Mouse (Mus musculus) forebrain, embryonic 15.5 days (tissue): ENCODE measurements around the gene Car6. TPM values are rescaled to one million over a fixed set of nuclear protein-coding genes. Genes with fewer than 3 reads are reported as not detected.

ENCODE experiments used
- ATAC-seq: fragments of 200-750 bp; cut with Nextera tagmentation; replicated peaks from 2 replicates; pipeline ENCODE4 v1.8.0; 2017; ENCODE audit warnings: mild to moderate bottlenecking, moderate TSS enrichment, moderate library complexity
- H3K27ac ChIP-seq: fragments of 300-500 bp; sonication (generic); replicated peaks from 2 replicates; pipeline ENCODE4 v1.5.1; 2015; ENCODE audit warnings: mild to moderate bottlenecking, inconsistent platforms
- H3K27me3 ChIP-seq: fragments of 300-500 bp; sonication (generic); 2 replicates; pipeline ENCODE4 v1.6.1; 2015; ENCODE audit warnings: inconsistent platforms
- H3K36me3 ChIP-seq: fragments of 300-500 bp; sonication (generic); 2 replicates; pipeline ENCODE4 v1.6.1; 2015; ENCODE audit warnings: mild to moderate bottlenecking, inconsistent platforms
- H3K4me1 ChIP-seq: fragments of 300-500 bp; sonication (generic); 2 replicates; pipeline ENCODE4 v1.6.1; 2015; ENCODE audit warnings: inconsistent platforms
- H3K4me2 ChIP-seq: fragments of 300-500 bp; sonication (generic); replicated peaks from 2 replicates; pipeline ENCODE4 v1.6.1; 2015; ENCODE audit warnings: mild to moderate bottlenecking, inconsistent platforms
- H3K4me3 ChIP-seq: fragments of 300-500 bp; sonication (generic); 2 replicates; pipeline ENCODE4 v1.5.1; 2015; ENCODE audit warnings: mild to moderate bottlenecking, inconsistent platforms
- H3K9ac ChIP-seq: fragments of 300-500 bp; sonication (generic); replicated peaks from 2 replicates; pipeline ENCODE4 v1.6.1; 2015; ENCODE audit warnings: mild to moderate bottlenecking, inconsistent platforms
- H3K9me3 ChIP-seq: fragments of 300-500 bp; sonication (generic); 2 replicates; pipeline ENCODE4 v1.6.1; 2016; ENCODE audit warnings: inconsistent platforms
- WGBS: fragments of 180-500 bp; shearing (Covaris S2); methylation state at CpG from one replicate; pipeline ENCODE4 v1.1.7; 2015; ENCODE audit warnings: mixed read lengths; 5-methylcytosine and 5-hydroxymethylcytosine counted together
- polyA plus RNA-seq: library from polyadenylated mRNA; unstranded; fragments of >200 nt; fragmentation: Nextera tagmentation; extraction: Ambion mirVana; gene quantifications from 2 replicates; pipeline ENCODE4 v1.2.1, GENCODE M21; 2015

The Car6 gene
- polyA plus RNA-seq, 1 experiment from 2014 or later = not detected

DNA sequence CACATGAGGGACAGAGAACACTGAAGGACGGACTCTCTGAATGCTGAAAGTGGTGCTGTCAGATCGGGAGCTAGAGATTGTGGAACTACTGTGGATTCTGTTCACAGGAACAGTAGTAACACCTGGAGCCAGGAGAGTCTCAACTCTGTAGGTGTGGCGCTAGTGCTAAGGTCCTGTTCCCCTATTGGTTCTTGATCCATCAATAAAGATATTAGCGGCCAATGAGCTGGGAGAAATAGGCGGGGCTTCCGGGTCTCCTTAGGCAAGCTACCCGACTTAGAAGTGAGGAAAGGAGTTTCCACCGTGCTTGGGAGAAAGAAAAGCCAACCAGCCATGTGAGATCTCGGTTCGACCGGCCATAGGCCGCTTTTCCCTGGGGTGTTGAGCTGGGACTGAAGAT lies 56.9 kb downstream of the Car6 start:
- whole genome bisulfite sequencing = 28% methylated on average over 12 of the region's 12 CpGs
- Histone ChIP-seq H3K9me3 (no peaks in the 10 kb centered on the region), H3K4me3 (no peak overlapping the region), H3K36me3 (no peaks in the 10 kb centered on the region), H3K27ac (no peak overlapping the region), H3K4me1 (no peaks in the 10 kb centered on the region), H3K4me2 (no peak overlapping the region), H3K9ac (no peak overlapping the region), H3K27me3 (no peaks in the 10 kb centered on the region)
- ATAC-seq = no peak

DNA sequence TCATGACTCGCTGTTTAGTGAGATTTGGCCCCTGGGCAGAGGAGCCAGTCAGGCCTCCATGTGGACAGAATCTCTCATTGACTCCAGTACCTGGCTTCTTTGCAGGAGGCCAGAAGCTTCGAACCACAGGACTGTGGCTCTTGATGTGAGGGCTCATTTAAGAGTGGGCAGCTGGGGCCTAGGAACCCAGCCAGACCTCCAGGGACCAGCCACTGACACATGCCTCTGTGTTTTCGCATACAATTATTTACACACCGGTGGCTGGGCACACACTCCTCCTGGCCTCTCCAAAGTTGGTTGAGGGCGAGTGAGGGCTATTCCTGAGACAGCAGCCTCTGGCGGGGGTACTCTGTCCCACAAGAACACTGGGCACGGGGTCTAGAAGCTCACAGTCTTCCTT lies 60.8 kb downstream of the Car6 start:
- Histone ChIP-seq H3K4me3 (no peak overlapping the region), H3K9me3 (no peaks in the 10 kb centered on the region)
- 69% methylated on average over 7 of the region's 7 CpGs for WGBS

DNA sequence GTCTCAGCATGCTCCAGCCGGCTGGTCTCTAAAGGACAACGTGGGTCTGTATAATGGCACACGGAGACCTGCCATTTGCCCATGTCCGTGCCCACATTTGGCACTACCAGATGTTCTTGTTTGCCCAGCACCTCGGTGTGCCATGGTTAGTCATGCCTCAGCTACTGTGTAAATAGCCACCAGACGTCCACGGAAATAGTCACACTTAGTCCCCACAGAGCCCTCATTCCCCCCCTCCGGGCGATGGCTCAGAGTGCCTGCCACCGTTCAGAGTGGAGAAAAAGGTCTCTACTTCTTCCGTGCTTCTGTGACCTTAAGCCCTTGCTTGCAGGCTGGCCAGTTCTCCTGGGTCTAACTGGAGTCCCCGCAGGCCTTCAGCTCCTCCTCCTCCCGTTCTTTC lies 62.0 kb downstream of the Car6 start:
- ATAC-seq = no peak
- Histone ChIP-seq H3K4me1 (peaks cover 9% of the 10 kb centered on the region), H3K27ac (no peak overlapping the region), H3K4me2 (no peak overlapping the region), H3K27me3 (no peaks in the 10 kb centered on the region), H3K4me3 (no peak overlapping the region), H3K36me3 (no peaks in the 10 kb centered on the region), H3K9me3 (no peaks in the 10 kb centered on the region), H3K9ac (no peak overlapping the region)
- 74% methylated on average over 13 of the region's 13 CpGs for WGBS

More for the DNA sequence above, 60.8 kb downstream of the Car6 start:
- Histone ChIP-seq H3K27me3 (no peaks in the 10 kb centered on the region), H3K36me3 (no peaks in the 10 kb centered on the region), H3K27ac (no peak overlapping the region), H3K9ac (no peak overlapping the region), H3K4me1 (peaks cover 9% of the 10 kb centered on the region), H3K4me2 (no peak overlapping the region)
- no peak for ATAC-seq

DNA sequence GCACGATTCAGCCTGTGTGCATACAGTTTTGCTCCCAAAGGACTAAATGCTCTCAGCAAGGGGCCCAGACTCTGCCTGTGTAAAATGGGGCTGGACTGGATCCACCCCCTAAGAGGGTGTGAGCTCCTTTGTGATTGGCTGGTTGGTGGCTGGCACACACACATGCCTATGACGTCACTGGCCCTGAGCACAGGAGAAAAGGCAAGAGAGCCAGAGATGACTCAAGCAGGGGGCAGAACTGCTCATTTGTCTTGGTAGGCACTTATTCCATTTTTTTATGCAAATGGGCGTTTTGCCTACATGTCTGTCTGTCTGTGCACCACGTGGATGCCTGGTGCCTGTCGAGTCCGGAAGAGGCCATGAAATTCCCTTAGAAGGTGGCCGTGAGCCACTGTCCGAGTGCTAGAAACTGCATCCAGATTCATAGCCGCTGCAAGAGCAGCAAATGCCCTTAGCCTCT lies 63.0 kb downstream of the Car6 start:
- H3K9me3 ChIP-seq = no peaks in the 10 kb centered on the region
- H3K4me2 ChIP-seq = peak overlapping the region; percentile 37
- peak overlapping the region; percentile 28 for H3K4me3 ChIP-seq
- H3K27me3 ChIP-seq = no peaks in the 10 kb centered on the region
- H3K9ac ChIP-seq = peak overlapping the region; percentile 31
- H3K4me1 ChIP-seq = peaks cover 9% of the 10 kb centered on the region
- peak; percentile 78 for ATAC-seq
- no peaks in the 10 kb centered on the region for H3K36me3 ChIP-seq
- no peak overlapping the region for H3K27ac ChIP-seq
- WGBS = 19% methylated on average over 9 of the region's 9 CpGs

DNA sequence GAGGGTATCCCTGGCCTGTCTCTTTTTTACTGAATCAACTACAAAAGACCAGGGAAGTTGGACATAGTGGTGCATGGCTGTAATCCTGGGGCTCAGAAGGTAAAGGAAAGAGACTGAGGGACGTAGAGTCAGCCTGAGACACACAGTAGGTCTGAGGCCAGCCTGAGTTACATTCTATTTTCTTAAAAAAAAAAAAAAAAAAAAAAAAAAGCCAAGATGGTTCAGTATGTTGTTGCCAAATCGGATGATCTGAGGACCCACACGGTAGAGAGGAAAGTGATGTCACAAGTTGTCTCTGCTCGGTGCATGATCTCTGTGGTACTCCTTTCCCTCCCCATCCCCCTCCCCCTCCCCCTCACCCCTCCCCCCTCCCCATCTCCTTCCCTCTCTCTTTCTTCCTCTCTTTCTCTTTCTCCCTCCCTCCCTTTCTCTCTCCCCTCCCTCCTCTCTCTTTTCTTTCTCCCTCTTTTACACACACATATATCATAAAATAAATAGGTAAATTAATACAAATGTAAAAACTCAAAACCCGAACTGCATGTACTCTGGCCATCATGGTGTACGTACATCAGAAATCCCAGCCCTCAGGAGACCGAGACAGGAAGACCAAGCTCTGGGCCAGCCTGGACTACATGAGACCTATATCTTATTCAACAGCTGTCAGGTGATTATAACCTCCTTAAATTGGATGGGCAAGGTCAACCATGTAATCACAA lies 63.6 kb downstream of the Car6 start:
- H3K36me3 ChIP-seq = no peaks in the 10 kb centered on the region
- ATAC-seq = no peak
- no peak overlapping the region for H3K4me3 ChIP-seq
- H3K9ac ChIP-seq = no peak overlapping the region
- peaks cover 9% of the 10 kb centered on the region for H3K4me1 ChIP-seq
- no peaks in the 10 kb centered on the region for H3K27me3 ChIP-seq
- no peak overlapping the region for H3K27ac ChIP-seq
- H3K9me3 ChIP-seq = no peaks in the 10 kb centered on the region
- 85% methylated on average over 7 of the region's 7 CpGs for WGBS
- H3K4me2 ChIP-seq = no peak overlapping the region

Other genes with a start within 250 kb of the Car6 start
- gene Spsb1, start 246.3 kb downstream of the Car6 start, polyA plus RNA-seq = 6.0 and 6.8 TPM in 2 replicates
- 1.2 and 1.5 TPM in 2 replicates for gene H6pd, start 192.3 kb downstream of the Car6 start, polyA plus RNA-seq
- gene Gpr157, start 114.0 kb downstream of the Car6 start, polyA plus RNA-seq = 0.20 and 0.23 TPM in 2 replicates
- 1.9 and 2.4 TPM in 2 replicates for gene Slc2a5, start 82.0 kb downstream of the Car6 start, polyA plus RNA-seq
- not detected in 2 replicates for gene Slc2a7, start 52.4 kb downstream of the Car6 start, polyA plus RNA-seq
- gene Eno1, start 35.4 kb upstream of the Car6 start, polyA plus RNA-seq = 953 and 957 TPM in 2 replicates
- gene Rere, start 80.3 kb upstream of the Car6 start, polyA plus RNA-seq = 26.6 and 32.0 TPM in 2 replicates